Mouse (Mus musculus) lung, postnatal 0 days (tissue): ENCODE results near the gene Aspscr1. TPM values are rescaled to one million over a fixed set of nuclear protein-coding genes. Genes with fewer than 3 reads are reported as not detected.

ENCODE experiments used
- ATAC-seq: fragments of 200-750 bp; cut with Nextera tagmentation; 2 replicates; pipeline ENCODE4 v1.8.0; 2017; ENCODE audit warnings: moderate library complexity
- DNase-seq: peaks from one replicate; pipeline ENCODE4 v3.0.0-alpha.2; 2016; ENCODE audit warnings: low spot score
- H3K27ac ChIP-seq: fragments of 300-500 bp; sonication (generic); 2 replicates; pipeline ENCODE4 v1.5.1; 2014; ENCODE audit warnings: antibody characterized with exemption, mild to moderate bottlenecking, low read length, mixed read lengths
- H3K27me3 ChIP-seq: fragments of 300-500 bp; sonication (generic); replicated peaks from 2 replicates; pipeline ENCODE4 v1.6.1; 2014; ENCODE audit warnings: low read length, mixed read lengths; ENCODE audit not compliant: insufficient read depth
- H3K36me3 ChIP-seq: fragments of 300-500 bp; sonication (generic); 2 replicates; pipeline ENCODE4 v1.6.1; 2014; ENCODE audit warnings: low read length, mixed read lengths; ENCODE audit not compliant: insufficient read depth
- H3K4me1 ChIP-seq: fragments of 300-500 bp; sonication (generic); 2 replicates; pipeline ENCODE4 v1.6.1; 2014; ENCODE audit warnings: antibody characterized with exemption, low read depth, low read length, mixed read lengths; ENCODE audit not compliant: insufficient read depth
- H3K4me2 ChIP-seq: fragments of 300-500 bp; sonication (generic); replicated peaks from 2 replicates; pipeline ENCODE4 v1.6.1; 2014; ENCODE audit warnings: low read depth, mild to moderate bottlenecking, low read length, moderate library complexity, mixed read lengths
- H3K4me3 ChIP-seq: fragments of 300-500 bp; sonication (generic); 2 replicates; pipeline ENCODE4 v1.5.1; 2014; ENCODE audit warnings: low read depth, low read length
- H3K9ac ChIP-seq: fragments of 300-500 bp; sonication (generic); replicated peaks from 2 replicates; pipeline ENCODE4 v1.6.1; 2014; ENCODE audit warnings: low read depth, mild to moderate bottlenecking
- H3K9me3 ChIP-seq: fragments of 300-500 bp; sonication (generic); 2 replicates; pipeline ENCODE4 v1.6.1; 2016; ENCODE audit warnings: low read length, mixed read lengths
- CTCF ChIP-seq: IDR thresholded peaks from 2 replicates; pipeline ENCODE4 v1.5.1; 2016; ENCODE audit warnings: antibody characterized with exemption, mild to moderate bottlenecking
- EP300 ChIP-seq: IDR thresholded peaks from 2 replicates; pipeline ENCODE4 v1.6.1; 2016; ENCODE audit warnings: antibody characterized with exemption, mild to moderate bottlenecking, control low read depth
- WGBS: fragments of 180-500 bp; shearing (Covaris S2); extraction: QIAGEN DNeasy Blood & Tissue Kit; methylation state at CpG from one replicate; pipeline ENCODE4 v1.1.7; 2014; 5-methylcytosine and 5-hydroxymethylcytosine counted together
- polyA plus RNA-seq: library from polyadenylated mRNA; unstranded; fragments of >200 nt; fragmentation: Nextera tagmentation; extraction: Ambion mirVana; gene quantifications from 2 replicates; pipeline ENCODE4 v1.2.1, GENCODE M21; 2015

Gene Aspscr1
- polyA plus RNA-seq, 1 experiment from 2014 or later = 129 TPM

- 87% methylated on average over 6 of the region's 6 CpGs for WGBS
- Histone ChIP-seq H3K9me3 (no peaks in the 10 kb centered on the region), H3K27ac (no peak overlapping the region), H3K27me3 (no peaks in the 10 kb centered on the region), H3K9ac (no peak overlapping the region), H3K4me1 (0 out of 2 replicates have a peak, but pooled peaks cover 5% of the 10 kb centered on the region), H3K36me3 (peaks cover under 1% of the 10 kb centered on the region; the same call in 1 of the 2 replicates), H3K4me3 (no peak overlapping the region), H3K4me2 (no peak overlapping the region)
- DNase-seq (no peak), ATAC-seq (no peak)
- TF ChIP-seq EP300 (no peak), CTCF (peak; percentile 55)
These were observed 23.8 kb downstream of the Aspscr1 start for GRCm38 (mm10) chr11:120696568-120696967.

GRCm38 (mm10) chr11:120697741-120698140, 25.0 kb downstream of the Aspscr1 start:
- H3K4me2 ChIP-seq = no peak overlapping the region
- H3K9ac ChIP-seq = no peak overlapping the region
- no peaks in the 10 kb centered on the region for H3K9me3 ChIP-seq
- ATAC-seq (peak; percentile 82), DNase-seq (peak; percentile 75)
- 0 out of 2 replicates have a peak overlapping the region, but pooled peaks have one; percentile 40 for H3K27ac ChIP-seq
- WGBS = 59% methylated on average over 10 of the region's 10 CpGs
- no peaks in the 10 kb centered on the region for H3K4me1 ChIP-seq
- H3K36me3 ChIP-seq = peaks cover 4% of the 10 kb centered on the region; the same call in 1 of the 2 replicates
- TF ChIP-seq CTCF = no peak
- no peak for TF ChIP-seq EP300
- no peaks in the 10 kb centered on the region for H3K27me3 ChIP-seq
- H3K4me3 ChIP-seq = no peak overlapping the region

GRCm38 (mm10) chr11:120703696-120704454, 31.1 kb downstream of the Aspscr1 start:
- H3K4me3 ChIP-seq = no peak overlapping the region
- 52% methylated on average over 15 of the region's 15 CpGs for WGBS
- ATAC-seq = peak; percentile 39
- H3K4me2 ChIP-seq = no peak overlapping the region
- no peaks in the 10 kb centered on the region for H3K27me3 ChIP-seq
- H3K4me1 ChIP-seq = no peaks in the 10 kb centered on the region
- peaks cover 7% of the 10 kb centered on the region; the same call in 1 of the 2 replicates for H3K36me3 ChIP-seq
- H3K27ac ChIP-seq = peak overlapping the region; percentile 43
- DNase-seq = no peak
- no peak overlapping the region for H3K9ac ChIP-seq
- TF ChIP-seq EP300 = no peak
- TF ChIP-seq CTCF = no peak
- H3K9me3 ChIP-seq = no peaks in the 10 kb centered on the region

GRCm38 (mm10) chr11:120704486-120705325, 31.9 kb downstream of the Aspscr1 start:
- Histone ChIP-seq H3K9ac (no peak overlapping the region), H3K9me3 (no peaks in the 10 kb centered on the region), H3K4me1 (no peaks in the 10 kb centered on the region), H3K27ac (peak overlapping the region; percentile 43), H3K4me3 (no peak overlapping the region), H3K36me3 (peaks cover 7% of the 10 kb centered on the region; the same call in 1 of the 2 replicates), H3K4me2 (no peak overlapping the region), H3K27me3 (no peaks in the 10 kb centered on the region)
- ATAC-seq (peak; percentile 72), DNase-seq (peak; percentile 76)
- WGBS = 33% methylated on average over 8 of the region's 8 CpGs
- TF ChIP-seq EP300 (no peak), CTCF (no peak)

- Histone ChIP-seq H3K4me3 (no peak overlapping the region), H3K4me2 (no peak overlapping the region), H3K36me3 (peaks cover 9% of the 10 kb centered on the region; the same call in 1 of the 2 replicates), H3K27ac (no peak overlapping the region), H3K4me1 (no peaks in the 10 kb centered on the region), H3K9ac (no peak overlapping the region), H3K9me3 (no peaks in the 10 kb centered on the region), H3K27me3 (no peaks in the 10 kb centered on the region)
- 51% methylated on average over 5 of the region's 5 CpGs for WGBS
- DNase-seq = no peak
- TF ChIP-seq CTCF (no peak), EP300 (no peak)
- no peak for ATAC-seq
These were observed 33.3 kb downstream of the Aspscr1 start for GRCm38 (mm10) chr11:120706120-120706519.

GRCm38 (mm10) chr11:120707225-120707624, 34.5 kb downstream of the Aspscr1 start:
- DNase-seq = no peak
- no peak overlapping the region for H3K4me3 ChIP-seq
- H3K27me3 ChIP-seq = no peaks in the 10 kb centered on the region
- H3K9me3 ChIP-seq = no peaks in the 10 kb centered on the region
- no peak for ATAC-seq
- WGBS = 21% methylated on average over 12 of the region's 12 CpGs
- H3K4me2 ChIP-seq = no peak overlapping the region
- no peaks in the 10 kb centered on the region for H3K4me1 ChIP-seq
- no peak overlapping the region for H3K9ac ChIP-seq
- H3K36me3 ChIP-seq = peaks cover 9% of the 10 kb centered on the region; the same call in 1 of the 2 replicates
- TF ChIP-seq EP300 (no peak), CTCF (no peak)
- no peak overlapping the region for H3K27ac ChIP-seq
